Mouse (Mus musculus) limb, embryonic 11.5 days (tissue): ENCODE data around the gene Zfp663. TPM values are rescaled to one million over a fixed set of nuclear protein-coding genes. Genes with fewer than 3 reads are reported as not detected.

ENCODE experiments used
- ATAC-seq: fragments of 200-750 bp; cut with Nextera tagmentation; 2 replicates; pipeline ENCODE4 v1.8.0; 2017; ENCODE audit warnings: low read depth; ENCODE audit not compliant: insufficient number of reproducible peaks, low FRiP score, low TSS enrichment
- DNase-seq: peaks from one replicate; pipeline ENCODE4 v3.0.0-alpha.2; 2015; ENCODE audit warnings: low spot score
- H3K27ac ChIP-seq: fragments of 300-500 bp; sonication (generic); replicated peaks from 2 replicates; pipeline ENCODE4 v1.5.1; 2014; ENCODE audit warnings: low read depth, mild to moderate bottlenecking, low read length
- H3K27me3 ChIP-seq: fragments of 300-500 bp; sonication (generic); 2 replicates; pipeline ENCODE4 v1.6.1; 2014; ENCODE audit warnings: mild to moderate bottlenecking, low read length, mixed read lengths; ENCODE audit not compliant: control insufficient read depth, insufficient read depth
- H3K36me3 ChIP-seq: fragments of 300-500 bp; sonication (generic); 2 replicates; pipeline ENCODE4 v1.6.1; 2014; ENCODE audit warnings: mild to moderate bottlenecking, low read length, moderate library complexity, mixed read lengths; ENCODE audit not compliant: control insufficient read depth, insufficient read depth
- H3K4me1 ChIP-seq: fragments of 300-500 bp; sonication (generic); 2 replicates; pipeline ENCODE4 v1.6.1; 2014; ENCODE audit warnings: low read length, mixed read lengths; ENCODE audit not compliant: control insufficient read depth, insufficient read depth
- H3K4me2 ChIP-seq: fragments of 300-500 bp; sonication (generic); 2 replicates; pipeline ENCODE4 v1.6.1; 2014; ENCODE audit warnings: low read depth, mild to moderate bottlenecking, moderate library complexity; ENCODE audit not compliant: severe bottlenecking
- H3K4me3 ChIP-seq: fragments of 300-500 bp; sonication (generic); 2 replicates; pipeline ENCODE4 v1.5.1; 2014; ENCODE audit warnings: low read depth, low read length
- H3K9ac ChIP-seq: fragments of 300-500 bp; sonication (generic); 2 replicates; pipeline ENCODE4 v1.6.1; 2014; ENCODE audit warnings: mild to moderate bottlenecking, low read length
- H3K9me3 ChIP-seq: fragments of 300-500 bp; sonication (generic); 2 replicates; pipeline ENCODE4 v1.6.1; 2016; ENCODE audit warnings: low read length; ENCODE audit not compliant: control insufficient read depth
- WGBS: fragments of 180-500 bp; shearing (Covaris S2); extraction: QIAGEN DNeasy Blood & Tissue Kit; methylation state at CpG from one replicate; pipeline ENCODE4 v1.1.7; 2014; 5-methylcytosine and 5-hydroxymethylcytosine counted together
- polyA plus RNA-seq: library from polyadenylated mRNA; unstranded; fragments of >200 nt; fragmentation: Nextera tagmentation; extraction: Ambion mirVana; gene quantifications from 2 replicates; pipeline ENCODE4 v1.2.1, GENCODE M21; 2014

Gene Zfp663
- polyA plus RNA-seq, 1 experiment from 2014 or later: 1.7 TPM

- H3K4me3 ChIP-seq: no peak overlapping the region
- peak; percentile 82 for DNase-seq
- H3K9me3 ChIP-seq: no peaks in the 10 kb centered on the region
- no peak for ATAC-seq
- 0 out of 2 replicates have a peak, but pooled peaks cover 2% of the 10 kb centered on the region for H3K4me1 ChIP-seq
- no peaks in the 10 kb centered on the region for H3K36me3 ChIP-seq
- no peak overlapping the region for H3K27ac ChIP-seq
- H3K27me3 ChIP-seq: peaks cover 14% of the 10 kb centered on the region
- peak overlapping the region; percentile 15; the same call in 1 of the 2 replicates for H3K4me2 ChIP-seq
- 12% methylated on average over 21 of the region's 21 CpGs for WGBS
- peak overlapping the region; percentile 7; the same call in 1 of the 2 replicates for H3K9ac ChIP-seq
Measured at GRCm38 (mm10) chr2:165364334-165365091, 4.0 kb downstream of the Zfp663 start.

- ATAC-seq (no peak), DNase-seq (no peak)
- Histone ChIP-seq H3K27me3 (peaks cover 6% of the 10 kb centered on the region), H3K9me3 (no peaks in the 10 kb centered on the region), H3K4me3 (no peak overlapping the region), H3K27ac (no peak overlapping the region), H3K9ac (no peak overlapping the region), H3K4me1 (0 out of 2 replicates have a peak, but pooled peaks cover 2% of the 10 kb centered on the region), H3K36me3 (no peaks in the 10 kb centered on the region), H3K4me2 (no peak overlapping the region)
- 90% methylated on average over 6 of the region's 6 CpGs for WGBS
Measured at GRCm38 (mm10) chr2:165363282-165363681, 5.2 kb downstream of the Zfp663 start.

- no peak overlapping the region for H3K27ac ChIP-seq
- no peak overlapping the region for H3K9ac ChIP-seq
- ATAC-seq (no peak), DNase-seq (peak; percentile 86)
- H3K9me3 ChIP-seq: no peaks in the 10 kb centered on the region
- 0 out of 2 replicates have a peak, but pooled peaks cover 2% of the 10 kb centered on the region for H3K4me1 ChIP-seq
- H3K27me3 ChIP-seq: no peaks in the 10 kb centered on the region
- 3% methylated on average over 1 of the region's 1 CpGs for WGBS
- no peaks in the 10 kb centered on the region for H3K36me3 ChIP-seq
- no peak overlapping the region for H3K4me3 ChIP-seq
- H3K4me2 ChIP-seq: no peak overlapping the region
Measured at GRCm38 (mm10) chr2:165360861-165361260, 7.7 kb downstream of the Zfp663 start.

GRCm38 (mm10) chr2:165351828-165352513, 16.6 kb downstream of the Zfp663 start:
- Histone ChIP-seq H3K4me3 (no peak overlapping the region), H3K4me1 (no peaks in the 10 kb centered on the region), H3K27me3 (no peaks in the 10 kb centered on the region), H3K9me3 (peaks cover 6% of the 10 kb centered on the region; the same call in 1 of the 2 replicates), H3K36me3 (no peaks in the 10 kb centered on the region), H3K27ac (no peak overlapping the region), H3K9ac (no peak overlapping the region), H3K4me2 (no peak overlapping the region)
- ATAC-seq (no peak), DNase-seq (no peak)
- 94% methylated on average over 20 of the region's 20 CpGs for WGBS

- ATAC-seq (no peak), DNase-seq (peak; percentile 45)
- Histone ChIP-seq H3K27ac (no peak overlapping the region), H3K4me3 (no peak overlapping the region), H3K36me3 (no peaks in the 10 kb centered on the region), H3K4me1 (no peaks in the 10 kb centered on the region), H3K4me2 (no peak overlapping the region), H3K27me3 (no peaks in the 10 kb centered on the region), H3K9me3 (peaks cover 6% of the 10 kb centered on the region; the same call in 1 of the 2 replicates), H3K9ac (no peak overlapping the region)
- 26% methylated on average over 8 of the region's 8 CpGs for WGBS
Measured at GRCm38 (mm10) chr2:165349466-165349865, 19.1 kb downstream of the Zfp663 start.

- no peak overlapping the region for H3K9ac ChIP-seq
- H3K9me3 ChIP-seq: no peaks in the 10 kb centered on the region
- H3K27ac ChIP-seq: no peak overlapping the region
- DNase-seq: no peak
- H3K4me3 ChIP-seq: no peak overlapping the region
- no peak for ATAC-seq
- H3K4me1 ChIP-seq: no peaks in the 10 kb centered on the region
- no peak overlapping the region for H3K4me2 ChIP-seq
- H3K27me3 ChIP-seq: no peaks in the 10 kb centered on the region
- WGBS: 93% methylated on average over 5 of the region's 5 CpGs
- H3K36me3 ChIP-seq: no peaks in the 10 kb centered on the region
Measured at GRCm38 (mm10) chr2:165346180-165346579, 22.3 kb downstream of the Zfp663 start.

- Histone ChIP-seq H3K9ac (no peak overlapping the region), H3K4me2 (no peak overlapping the region), H3K36me3 (no peaks in the 10 kb centered on the region), H3K27me3 (no peaks in the 10 kb centered on the region), H3K4me3 (no peak overlapping the region), H3K27ac (no peak overlapping the region), H3K4me1 (no peaks in the 10 kb centered on the region), H3K9me3 (no peaks in the 10 kb centered on the region)
- ATAC-seq (no peak), DNase-seq (peak; percentile 68)
- 19% methylated on average over 3 of the region's 3 CpGs for WGBS
Measured at GRCm38 (mm10) chr2:165337191-165337590, 31.3 kb downstream of the Zfp663 start.

- Histone ChIP-seq H3K4me2 (no peak overlapping the region), H3K36me3 (no peaks in the 10 kb centered on the region), H3K27me3 (no peaks in the 10 kb centered on the region; the same call in 1 of the 2 replicates), H3K27ac (no peak overlapping the region), H3K4me3 (no peak overlapping the region), H3K9ac (no peak overlapping the region), H3K9me3 (no peaks in the 10 kb centered on the region), H3K4me1 (no peaks in the 10 kb centered on the region)
- 54% methylated on average over 14 of the region's 14 CpGs for WGBS
- no peak for ATAC-seq
- no peak for DNase-seq
Measured at GRCm38 (mm10) chr2:165332610-165333210, 35.8 kb downstream of the Zfp663 start.
